8 mouse cellular contexts compared by ENCODE assay signal in genomic region chr14:24004471-24005271, GRCm38 (mm10). TPM values are rescaled to one million over a fixed set of nuclear protein-coding genes. Genes with fewer than 3 reads are reported as not detected.
A peak's percentile ranks its signal among the peaks of the same experiment; 100 is the strongest.
DNase-seq lines count a peak whose midpoint lies in the region; ATAC-seq and TF ChIP-seq lines count a peak whose summit lies in the region.

No protein-coding gene starts in this region.

- peak overlapping the region; percentile 68 for H3K4me3 ChIP-seq in forebrain, embryonic 13.5 days
- H3K4me3 ChIP-seq in hindbrain, embryonic 12.5 days = peak overlapping the region; percentile 79
- H3K4me3 ChIP-seq in midbrain, embryonic 11.5 days (ENCODE audit: low read depth, low read length) = peak overlapping the region; percentile 77
- H3K4me3 ChIP-seq in small intestine, adult 2 months (ENCODE audit: low read depth, low read length) = peak overlapping the region; percentile 56

- H3K27me3 ChIP-seq in forebrain, embryonic 13.5 days = peaks cover 55% of the 10 kb centered on the region
- H3K27me3 ChIP-seq in hindbrain, embryonic 12.5 days = peaks cover 70% of the 10 kb centered on the region
- peaks cover 51% of the 10 kb centered on the region for H3K27me3 ChIP-seq in midbrain, embryonic 11.5 days (ENCODE audit: control insufficient read depth, insufficient read depth, low read length)
- H3K27me3 ChIP-seq in small intestine, adult 2 months (ENCODE audit: control insufficient read depth, insufficient read depth, low read length) = peaks cover 21% of the 10 kb centered on the region

- peak overlapping the region; percentile 77 for H3K4me2 ChIP-seq in forebrain, embryonic 13.5 days
- peak overlapping the region; percentile 84 for H3K4me2 ChIP-seq in hindbrain, embryonic 12.5 days (replicated peaks)
- peak overlapping the region; percentile 95 for H3K4me2 ChIP-seq in midbrain, embryonic 11.5 days

- TF ChIP-seq POLR2A in small intestine, adult 2 months (IDR thresholded peaks at IDR 0.05; ENCODE audit: low read depth, low read length) = no peak

- H3K9me3 ChIP-seq in forebrain, embryonic 13.5 days (replicated peaks) = no peaks in the 10 kb centered on the region
- no peaks in the 10 kb centered on the region for H3K9me3 ChIP-seq in hindbrain, embryonic 12.5 days (replicated peaks)
- H3K9me3 ChIP-seq in midbrain, embryonic 11.5 days (ENCODE audit: control insufficient read depth, low read length) = no peaks in the 10 kb centered on the region

- H3K36me3 ChIP-seq in forebrain, embryonic 13.5 days (ENCODE audit: poor library complexity, severe bottlenecking) = no peaks in the 10 kb centered on the region
- no peaks in the 10 kb centered on the region for H3K36me3 ChIP-seq in hindbrain, embryonic 12.5 days
- H3K36me3 ChIP-seq in midbrain, embryonic 11.5 days (ENCODE audit: control insufficient read depth, insufficient read depth, low read length) = no peaks in the 10 kb centered on the region
- H3K36me3 ChIP-seq in small intestine, adult 2 months (ENCODE audit: control insufficient read depth, insufficient read depth, low read length) = no peaks in the 10 kb centered on the region

- WGBS in forebrain, embryonic 13.5 days = 2% methylated on average over 32 of the region's 82 CpGs
- under 1% methylated on average over 47 of the region's 82 CpGs for WGBS in hindbrain, embryonic 12.5 days
- WGBS in midbrain, embryonic 11.5 days = under 1% methylated on average over 47 of the region's 82 CpGs
- 2% methylated on average over 82 of the region's 82 CpGs for WGBS in small intestine, adult 2 months

- peak overlapping the region; percentile 77 for H3K27ac ChIP-seq in forebrain, embryonic 13.5 days
- peak overlapping the region; percentile 87 for H3K27ac ChIP-seq in hindbrain, embryonic 12.5 days
- peak overlapping the region; percentile 25; the same call in 1 of the 2 replicates for H3K27ac ChIP-seq in midbrain, embryonic 11.5 days (ENCODE audit: low read depth, low read length)
- no peak overlapping the region for H3K27ac ChIP-seq in small intestine, adult 2 months (ENCODE audit: insufficient read depth, low read depth, low read length)

- DNase-seq in Muller cell, postnatal 12 days (ENCODE audit: inconsistent ontology term) = peak; percentile 46
- DNase-seq in adrenal gland, postnatal 36 days = peak; percentile 53 to 69
- DNase-seq in layer of hippocampus, postnatal 14 days (ENCODE audit: low spot score in 2 of 2) = peak; percentile 42 to 73
- peak; percentile 96 for DNase-seq in midbrain, embryonic 11.5 days (ENCODE audit: low spot score, missing footprints)
- DNase-seq in spleen, postnatal 10 days (ENCODE audit: low spot score in 2 of 2) = no peak

- TF ChIP-seq CTCF in small intestine, adult 2 months (IDR thresholded peaks at IDR 0.05; ENCODE audit: extremely low read depth, insufficient read length, insufficient replicate concordance, low read depth, low read length) = no peak

- H3K9ac ChIP-seq in forebrain, embryonic 13.5 days = peak overlapping the region; percentile 80
- peak overlapping the region; percentile 83 for H3K9ac ChIP-seq in hindbrain, embryonic 12.5 days
- H3K9ac ChIP-seq in midbrain, embryonic 11.5 days (ENCODE audit: low read length) = peak overlapping the region; percentile 69

- H3K4me1 ChIP-seq in forebrain, embryonic 13.5 days = peaks cover 13% of the 10 kb centered on the region
- peaks cover 12% of the 10 kb centered on the region for H3K4me1 ChIP-seq in hindbrain, embryonic 12.5 days
- peaks cover 3% of the 10 kb centered on the region; the same call in 1 of the 2 replicates for H3K4me1 ChIP-seq in midbrain, embryonic 11.5 days (ENCODE audit: control insufficient read depth, insufficient read depth, low read length)
- no peaks in the 10 kb centered on the region; the same call in 1 of the 2 replicates for H3K4me1 ChIP-seq in small intestine, adult 2 months (ENCODE audit: control insufficient read depth, insufficient read depth, insufficient read length, low read length)

- peak; percentile 69 for ATAC-seq in forebrain, embryonic 13.5 days
- peak; percentile 73 for ATAC-seq in hindbrain, embryonic 12.5 days (ENCODE audit: low FRiP score)
- ATAC-seq in midbrain, embryonic 11.5 days (ENCODE audit: low FRiP score) = peak; percentile 66

RNA-seq across cellular contexts. Expression of gene Kcnma1, which starts 9.6 kb away (rescaled TPM):
- total RNA-seq in adrenal gland, postnatal 36 days (2021) = 10 to 100 TPM; 46.0 to 72.9 TPM
- 3.4 and 4.4 TPM in 2 replicates for polyA plus RNA-seq in forebrain, embryonic 13.5 days (2015; fragmentation: Nextera tagmentation; extraction: Ambion mirVana)
- polyA plus RNA-seq in hindbrain, embryonic 12.5 days (2016; fragmentation: Nextera tagmentation; extraction: Ambion mirVana) = 4.3 and 5.0 TPM in 2 replicates
- total RNA-seq in layer of hippocampus, postnatal 14 days (2021) = 100 to 1,000 TPM; 133 to 151 TPM
- polyA plus RNA-seq in midbrain, embryonic 11.5 days (2014; fragmentation: Nextera tagmentation; extraction: Ambion mirVana) = 1.1 and 1.3 TPM in 2 replicates
- 2.9 and 3.5 TPM in 2 replicates for polyA plus RNA-seq in small intestine, adult 2 months (2012; rRNA removed)

Comparison
In these comparisons a context has a peak if more than half of its experiments do, and no peak if none do; other contexts are left out.
1. DNase-seq: peak in Muller cell, postnatal 12 days (single experiment), adrenal gland, postnatal 36 days (2 of 2), layer of hippocampus, postnatal 14 days (2 of 2) and midbrain, embryonic 11.5 days (single experiment); none in spleen, postnatal 10 days (0 of 2).
2. Peak in every context shown above with its lines, with median percentiles within 50 percentile points of each other: ATAC-seq, H3K4me2 ChIP-seq, H3K4me3 ChIP-seq and H3K9ac ChIP-seq.